In the genomic region with DNA sequence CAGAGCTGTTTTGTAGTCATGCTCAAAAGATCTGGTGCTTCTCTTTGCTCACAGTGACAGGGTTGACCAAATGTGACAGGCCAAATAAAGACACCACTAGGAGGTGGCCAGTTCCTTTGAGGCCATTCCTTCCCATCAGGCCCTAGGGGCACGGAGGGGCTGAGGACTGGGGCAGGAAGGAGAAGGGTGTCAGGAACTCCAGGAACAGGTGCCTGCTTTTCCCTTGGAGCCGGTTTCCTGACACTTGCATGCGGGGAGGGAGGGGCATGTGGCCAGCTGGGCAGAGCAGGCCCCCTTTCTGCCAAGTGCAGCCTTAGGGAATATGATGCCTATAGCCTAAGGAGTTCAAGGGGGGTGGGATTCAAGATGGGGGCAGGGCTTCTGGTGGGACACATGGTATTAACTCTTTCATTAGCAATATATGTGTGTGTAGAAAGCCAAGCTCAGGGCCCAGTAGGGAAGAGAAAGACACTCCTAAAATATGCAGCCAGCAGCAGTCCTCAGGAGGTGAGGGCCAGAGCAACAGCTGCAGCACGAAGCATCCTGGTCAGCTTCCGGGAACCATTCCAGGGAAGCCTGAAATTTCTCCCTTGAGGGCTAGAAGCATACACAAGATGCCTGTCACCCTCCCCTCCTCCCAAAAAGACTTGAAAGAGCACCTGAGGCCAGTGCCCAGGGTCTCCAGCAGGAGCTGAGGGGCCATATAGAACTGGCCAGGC, we compare ENCODE assay signal across 14 mouse cellular contexts. TPM values are rescaled to one million over a fixed set of nuclear protein-coding genes. Genes with fewer than 3 reads are reported as not detected.
DNase-seq lines count a peak whose midpoint lies in the region; ATAC-seq and TF ChIP-seq lines count a peak whose summit lies in the region.
"Had no signal": no experiment of that assay in that cellular context is flagged by ENCODE, and none has a peak within 500 bp of the region (broad histone marks: within the 10 kb centered on the region; RNA-seq: fewer than 3 reads in every experiment).

No protein-coding gene starts in this region.

- no peaks in the 10 kb centered on the region for H3K9me3 ChIP-seq in kidney, embryonic 16.5 days (ENCODE audit: low read length)
- no peaks in the 10 kb centered on the region for H3K9me3 ChIP-seq in limb, embryonic 13.5 days
- H3K9me3 ChIP-seq: heart, embryonic 15.5 days; liver, embryonic 13.5 days; midbrain, embryonic 13.5 days had no signal

- H3K27ac ChIP-seq in kidney, embryonic 16.5 days (ENCODE audit: low read length), result no peak overlapping the region
- no peak overlapping the region for H3K27ac ChIP-seq in limb, embryonic 13.5 days
- H3K27ac ChIP-seq: heart, embryonic 15.5 days; hindbrain, embryonic 14.5 days; liver, embryonic 13.5 days; midbrain, embryonic 13.5 days had no signal

- no peaks in the 10 kb centered on the region for H3K79me2 ChIP-seq in C2C12 (ENCODE audit: control insufficient read depth, insufficient read depth)

- no peak overlapping the region for H3ac ChIP-seq in C2C12 (ENCODE audit: control insufficient read depth, insufficient read length, low read depth)

- no peak overlapping the region for H3K4me3 ChIP-seq in kidney, embryonic 16.5 days (ENCODE audit: low read length)
- H3K4me3 ChIP-seq in C2C12 (ENCODE audit: insufficient read depth, poor library complexity, severe bottlenecking), result no peak overlapping the region
- no peak overlapping the region for H3K4me3 ChIP-seq in limb, embryonic 13.5 days
- H3K4me3 ChIP-seq: heart, embryonic 15.5 days; liver, embryonic 13.5 days; midbrain, embryonic 13.5 days had no signal

- H3K4me1 ChIP-seq in kidney, embryonic 16.5 days (ENCODE audit: insufficient read depth, low read length), result peaks cover 6% of the 10 kb centered on the region; the same call in 1 of the 2 replicates
- peaks cover 21% of the 10 kb centered on the region for H3K4me1 ChIP-seq in limb, embryonic 13.5 days
- H3K4me1 ChIP-seq: liver, embryonic 13.5 days had no signal

- no peak overlapping the region for H3K9ac ChIP-seq in kidney, embryonic 16.5 days (replicated peaks; ENCODE audit: low read length)
- no peak overlapping the region for H3K9ac ChIP-seq in limb, embryonic 13.5 days
- H3K9ac ChIP-seq: heart, embryonic 15.5 days; hindbrain, embryonic 14.5 days; liver, embryonic 13.5 days; midbrain, embryonic 13.5 days had no signal

- no peak overlapping the region for H3K4me2 ChIP-seq in kidney, embryonic 16.5 days (replicated peaks; ENCODE audit: low read depth, low read length)
- no peak overlapping the region for H3K4me2 ChIP-seq in limb, embryonic 13.5 days (replicated peaks)
- H3K4me2 ChIP-seq: heart, embryonic 15.5 days; hindbrain, embryonic 14.5 days; liver, embryonic 13.5 days; midbrain, embryonic 13.5 days had no signal

- TF ChIP-seq CTCF in C2C12 (IDR thresholded peaks at IDR 0.05; ENCODE audit: control insufficient read depth, insufficient read depth, insufficient read length), result no peak

- H3K79me3 ChIP-seq in C2C12 (ENCODE audit: low read depth), result no peaks in the 10 kb centered on the region

- DNase-seq in kidney, postnatal 10 days, result peak; percentile 57
- peak; percentile 64 for DNase-seq in 3T3-L1 (ENCODE audit: low read depth, low spot score)
- DNase-seq in thymus, postnatal 10 days (ENCODE audit: low spot score in 2 of 2), result no peak
- DNase-seq: cerebellum, postnatal 14 days; liver, embryonic 13.5 days; right cerebral cortex, postnatal 25 days; thymus, postnatal 25 days had no signal

- ATAC-seq in kidney, embryonic 16.5 days (ENCODE audit: low FRiP score, low TSS enrichment), result no peak
- peak; percentile 60; the same call in 1 of the 2 replicates for ATAC-seq in limb, embryonic 13.5 days (ENCODE audit: low FRiP score, low read depth)
- ATAC-seq in monocyte, adult 5-6 weeks (replicated peaks; ENCODE audit: insufficient number of reproducible peaks, low FRiP score, low TSS enrichment, poor library complexity, severe bottlenecking), result no peak

- no peaks in the 10 kb centered on the region for H3K36me3 ChIP-seq in kidney, embryonic 16.5 days (ENCODE audit: insufficient read depth, low read length)
- no peaks in the 10 kb centered on the region for H3K36me3 ChIP-seq in C2C12 (ENCODE audit: control insufficient read depth, insufficient read depth)
- H3K36me3 ChIP-seq in limb, embryonic 13.5 days, result no peaks in the 10 kb centered on the region
- H3K36me3 ChIP-seq: heart, embryonic 15.5 days; liver, embryonic 13.5 days; midbrain, embryonic 13.5 days had no signal

- peaks cover 34% of the 10 kb centered on the region; the same call in 1 of the 2 replicates for H3K27me3 ChIP-seq in kidney, embryonic 16.5 days (ENCODE audit: insufficient read depth, low read length)
- H3K27me3 ChIP-seq in C2C12 (ENCODE audit: control insufficient read depth, insufficient read depth, insufficient read length), result no peaks in the 10 kb centered on the region
- peaks cover 88% of the 10 kb centered on the region for H3K27me3 ChIP-seq in limb, embryonic 13.5 days

- 46% methylated on average over 5 of the region's 5 CpGs for WGBS in kidney, embryonic 16.5 days
- whole genome bisulfite sequencing in limb, embryonic 13.5 days, result 31% methylated on average over 5 of the region's 5 CpGs

TF ChIP-seq in C2C12, 6 proteins besides CTCF, POLR2A, EP300 and RAD21:
- peak; percentile 41 for TF ChIP-seq MYOD1 (IDR thresholded peaks at IDR 0.05; ENCODE audit: control insufficient read depth, insufficient read length, low read depth)
- no peak for TF ChIP-seq MAX (IDR thresholded peaks at IDR 0.05)
TF ChIP-seq in C2C12: peak in this region for 1.

RNA-seq across cellular contexts. Expression of a gene that starts 46.9 kb away (rescaled TPM):
- 207 and 212 TPM in 2 replicates for polyA plus RNA-seq in kidney, embryonic 16.5 days (2015; fragmentation: Nextera tagmentation; extraction: Ambion mirVana)
- 41.8 TPM for polyA plus RNA-seq in C2C12 (2012; fragmentation: generic; extraction: Trizol)
- 178 and 180 TPM in 2 replicates for polyA plus RNA-seq in limb, embryonic 13.5 days (2015; fragmentation: Nextera tagmentation; extraction: Ambion mirVana)
- total RNA-seq in monocyte, adult 5-6 weeks (2017), result 24.7 to 42.9 TPM (median 36.5 TPM) in 3 replicates

Comparison
In these comparisons a context has a peak if more than half of its experiments do, and no peak if none do; other contexts are left out.
1. DNase-seq: peak in kidney, postnatal 10 days (single experiment) and 3T3-L1 (single experiment); none in thymus, postnatal 10 days (0 of 2).